Mouse (Mus musculus): ENCODE data around the gene Col9a1. TPM values are rescaled to one million over a fixed set of nuclear protein-coding genes. Genes with fewer than 3 reads are reported as not detected.

Gene Col9a1
- polyA plus RNA-seq, 1 experiment from 2014 or later, result 109 TPM

- H3K36me3 ChIP-seq (replicated peaks), result peaks cover 34% of the 10 kb centered on the region
- no peaks in the 10 kb centered on the region for H3K9me3 ChIP-seq
- H3K27me3 ChIP-seq (replicated peaks; ENCODE audit: low read depth, poor library complexity, severe bottlenecking), result no peaks in the 10 kb centered on the region
- 86% methylated on average over 6 of the region's 6 CpGs for WGBS
- no peak for DNase-seq (ENCODE audit: low spot score)
- H3K4me3 ChIP-seq, result no peak overlapping the region
- peaks cover 24% of the 10 kb centered on the region for H3K4me1 ChIP-seq
- H3K27ac ChIP-seq (replicated peaks), result no peak overlapping the region
Observed at GRCm38 (mm10) chr1:24226941-24227711, 49.7 kb downstream of the Col9a1 start.

GRCm38 (mm10) chr1:24229552-24229951 lies 52.1 kb downstream of the Col9a1 start:
- Histone ChIP-seq H3K4me1 (peaks cover 24% of the 10 kb centered on the region), H3K27ac (replicated peaks) (no peak overlapping the region), H3K9me3 (no peaks in the 10 kb centered on the region), H3K4me3 (no peak overlapping the region), H3K36me3 (replicated peaks) (peaks cover 22% of the 10 kb centered on the region), H3K27me3 (replicated peaks; ENCODE audit: low read depth, poor library complexity, severe bottlenecking) (no peaks in the 10 kb centered on the region)
- WGBS, result 75% methylated on average over 1 of the region's 1 CpGs
- no peak for DNase-seq (ENCODE audit: low spot score)

- Histone ChIP-seq H3K36me3 (replicated peaks) (peaks cover 14% of the 10 kb centered on the region), H3K4me1 (peaks cover 24% of the 10 kb centered on the region), H3K9me3 (no peaks in the 10 kb centered on the region), H3K27ac (replicated peaks) (peak overlapping the region; percentile 30; the same call in 1 of the 2 replicates), H3K27me3 (replicated peaks; ENCODE audit: low read depth, poor library complexity, severe bottlenecking) (no peaks in the 10 kb centered on the region), H3K4me3 (no peak overlapping the region)
- DNase-seq (ENCODE audit: low spot score), result peak; percentile 49
- 24% methylated on average over 8 of the region's 8 CpGs for WGBS
Observed at GRCm38 (mm10) chr1:24230428-24230827, 53.0 kb downstream of the Col9a1 start.

GRCm38 (mm10) chr1:24231504-24232270 lies 54.3 kb downstream of the Col9a1 start:
- no peaks in the 10 kb centered on the region for H3K27me3 ChIP-seq (replicated peaks; ENCODE audit: low read depth, poor library complexity, severe bottlenecking)
- H3K27ac ChIP-seq (replicated peaks), result no peak overlapping the region
- H3K36me3 ChIP-seq (replicated peaks), result peaks cover 14% of the 10 kb centered on the region
- 63% methylated on average over 3 of the region's 3 CpGs for WGBS
- H3K4me1 ChIP-seq, result peaks cover 20% of the 10 kb centered on the region
- H3K4me3 ChIP-seq, result no peak overlapping the region
- no peak for DNase-seq (ENCODE audit: low spot score)
- no peaks in the 10 kb centered on the region for H3K9me3 ChIP-seq

GRCm38 (mm10) chr1:24236330-24236729 lies 58.9 kb downstream of the Col9a1 start:
- WGBS, result 89% methylated on average over 1 of the region's 1 CpGs
- H3K4me1 ChIP-seq, result peaks cover 29% of the 10 kb centered on the region
- peaks cover 6% of the 10 kb centered on the region for H3K36me3 ChIP-seq (replicated peaks)
- H3K27me3 ChIP-seq (replicated peaks; ENCODE audit: low read depth, poor library complexity, severe bottlenecking), result peaks cover under 1% of the 10 kb centered on the region; the same call in 1 of the 2 replicates
- H3K9me3 ChIP-seq, result no peaks in the 10 kb centered on the region
- DNase-seq (ENCODE audit: low spot score), result no peak
- H3K27ac ChIP-seq (replicated peaks), result no peak overlapping the region
- H3K4me3 ChIP-seq, result no peak overlapping the region

GRCm38 (mm10) chr1:24240039-24240691 lies 62.8 kb downstream of the Col9a1 start:
- peaks cover 23% of the 10 kb centered on the region for H3K4me1 ChIP-seq
- peaks cover 18% of the 10 kb centered on the region for H3K36me3 ChIP-seq (replicated peaks)
- H3K4me3 ChIP-seq, result no peak overlapping the region
- H3K27ac ChIP-seq (replicated peaks), result no peak overlapping the region; the same call in 1 of the 2 replicates
- peak; percentile 42 for DNase-seq (ENCODE audit: low spot score)
- no peaks in the 10 kb centered on the region for H3K9me3 ChIP-seq
- 37% methylated on average over 8 of the region's 8 CpGs for WGBS
- peaks cover 3% of the 10 kb centered on the region; the same call in 1 of the 2 replicates for H3K27me3 ChIP-seq (replicated peaks; ENCODE audit: low read depth, poor library complexity, severe bottlenecking)

- DNase-seq (ENCODE audit: low spot score), result no peak
- WGBS, result 77% methylated on average over 10 of the region's 10 CpGs
Observed at GRCm38 (mm10) chr1:24244931-24245330, 67.5 kb downstream of the Col9a1 start.

GRCm38 (mm10) chr1:24245700-24246375 lies 68.4 kb downstream of the Col9a1 start:
- no peaks in the 10 kb centered on the region for H3K9me3 ChIP-seq
- H3K27me3 ChIP-seq (replicated peaks; ENCODE audit: low read depth, poor library complexity, severe bottlenecking), result peaks cover 3% of the 10 kb centered on the region; the same call in 1 of the 2 replicates
- no peak overlapping the region for H3K27ac ChIP-seq (replicated peaks)
- H3K4me1 ChIP-seq, result peaks cover 6% of the 10 kb centered on the region; the same call in 1 of the 2 replicates
- H3K4me3 ChIP-seq, result no peak overlapping the region
- peak; percentile 35 for DNase-seq (ENCODE audit: low spot score)
- 42% methylated on average over 13 of the region's 13 CpGs for WGBS
- peaks cover 12% of the 10 kb centered on the region; the same call in 1 of the 2 replicates for H3K36me3 ChIP-seq (replicated peaks)

More at GRCm38 (mm10) chr1:24244931-24245330, 67.5 kb downstream of the Col9a1 start:
- Histone ChIP-seq H3K4me1 (peaks cover 15% of the 10 kb centered on the region), H3K27me3 (replicated peaks; ENCODE audit: low read depth, poor library complexity, severe bottlenecking) (peaks cover 3% of the 10 kb centered on the region; the same call in 1 of the 2 replicates), H3K36me3 (replicated peaks) (peaks cover 12% of the 10 kb centered on the region; the same call in 1 of the 2 replicates), H3K27ac (replicated peaks) (no peak overlapping the region), H3K9me3 (no peaks in the 10 kb centered on the region), H3K4me3 (no peak overlapping the region)

- Histone ChIP-seq H3K4me3 (no peak overlapping the region), H3K9me3 (no peaks in the 10 kb centered on the region), H3K4me1 (peaks cover 4% of the 10 kb centered on the region; the same call in 1 of the 2 replicates), H3K27me3 (replicated peaks; ENCODE audit: low read depth, poor library complexity, severe bottlenecking) (no peaks in the 10 kb centered on the region), H3K27ac (replicated peaks) (no peak overlapping the region), H3K36me3 (replicated peaks) (peaks cover 8% of the 10 kb centered on the region)
- 78% methylated on average over 10 of the region's 10 CpGs for WGBS
- no peak for DNase-seq (ENCODE audit: low spot score)
Observed at GRCm38 (mm10) chr1:24248294-24249104, 71.1 kb downstream of the Col9a1 start.

- Histone ChIP-seq H3K9me3 (no peaks in the 10 kb centered on the region), H3K4me1 (peaks cover 4% of the 10 kb centered on the region; the same call in 1 of the 2 replicates), H3K36me3 (replicated peaks) (peaks cover 8% of the 10 kb centered on the region), H3K27ac (replicated peaks) (no peak overlapping the region), H3K4me3 (no peak overlapping the region), H3K27me3 (replicated peaks; ENCODE audit: low read depth, poor library complexity, severe bottlenecking) (no peaks in the 10 kb centered on the region)
- DNase-seq (ENCODE audit: low spot score), result no peak
- 64% methylated on average over 3 of the region's 3 CpGs for WGBS
Observed at GRCm38 (mm10) chr1:24249105-24249664, 71.8 kb downstream of the Col9a1 start.

- Histone ChIP-seq H3K9me3 (no peaks in the 10 kb centered on the region), H3K36me3 (replicated peaks) (no peaks in the 10 kb centered on the region), H3K27me3 (replicated peaks; ENCODE audit: low read depth, poor library complexity, severe bottlenecking) (no peaks in the 10 kb centered on the region), H3K4me1 (0 out of 2 replicates have a peak, but pooled peaks cover 4% of the 10 kb centered on the region), H3K27ac (replicated peaks) (no peak overlapping the region), H3K4me3 (no peak overlapping the region)
- 87% methylated on average over 5 of the region's 5 CpGs for WGBS
- no peak for DNase-seq (ENCODE audit: low spot score)
Observed at GRCm38 (mm10) chr1:24257961-24258360, 80.6 kb downstream of the Col9a1 start.
